Mouse (Mus musculus) ES-E14 (cell line): Measurements from ENCODE around the gene H1f0. TPM values are rescaled to one million over a fixed set of nuclear protein-coding genes. Genes with fewer than 3 reads are reported as not detected.
A peak's percentile ranks its signal among the peaks of the same experiment; 100 is the strongest.

Experiments used
- DNase-seq: peaks from one replicate; pipeline ENCODE4 v3.0.0-alpha.2; 2013; ENCODE audit warnings: low read depth, low spot score
- H3K27ac ChIP-seq: 2 replicates; pipeline ENCODE4 v1.5.1; 2012; ENCODE audit warnings: low read depth, mild to moderate bottlenecking, low read length, moderate library complexity, mixed read lengths; ENCODE audit not compliant: poor library complexity, insufficient read depth, severe bottlenecking
- H3K36me3 ChIP-seq: 2 replicates; pipeline ENCODE4 v1.6.1; 2012; ENCODE audit warnings: mild to moderate bottlenecking, low read length, moderate library complexity, mixed read lengths; ENCODE audit not compliant: control insufficient read depth, poor library complexity, insufficient read depth, severe bottlenecking
- H3K4me1 ChIP-seq, 2 experiments: fragments of 150-350 bp in 1 of 2; sonication (generic) in 1 of 2; 2 replicates each; pipeline ENCODE4 v1.6.1; 2012; ENCODE audit warnings: low read length in 2 of 2, mild to moderate bottlenecking in 1 of 2, mixed read lengths in 1 of 2; ENCODE audit not compliant: control insufficient read depth in 2 of 2, insufficient read depth in 2 of 2, poor library complexity in 1 of 2
- H3K4me3 ChIP-seq, 2 experiments: fragments of 150-350 bp in 1 of 2; sonication (generic) in 1 of 2; 2 replicates each; pipeline ENCODE4 v1.5.1; 2012; ENCODE audit warnings: low read length in 2 of 2, low read depth in 1 of 2, mild to moderate bottlenecking in 1 of 2, mixed read lengths in 1 of 2; ENCODE audit not compliant: insufficient read depth in 1 of 2, poor library complexity in 1 of 2, severe bottlenecking in 1 of 2
- H3K9ac ChIP-seq: 2 replicates; pipeline ENCODE4 v1.6.1; 2012; ENCODE audit warnings: low read depth, mild to moderate bottlenecking, low read length, mixed read lengths; ENCODE audit not compliant: poor library complexity, insufficient read depth, severe bottlenecking
- H3K9me3 ChIP-seq: fragments of 150-350 bp; sonication (generic); 2 replicates; pipeline ENCODE4 v1.6.1; 2012; ENCODE audit warnings: low read depth, mild to moderate bottlenecking, low read length; ENCODE audit not compliant: control insufficient read depth, insufficient read depth
- CHD2 ChIP-seq: IDR thresholded peaks from 2 replicates; pipeline ENCODE4 v1.6.1; 2014; ENCODE audit warnings: mild to moderate bottlenecking, low read depth, low read length, inconsistent platforms
- HCFC1 ChIP-seq: IDR thresholded peaks from 2 replicates; pipeline ENCODE4 v1.6.1; 2012; ENCODE audit warnings: low read length, inconsistent platforms, borderline replicate concordance; ENCODE audit not compliant: insufficient read depth
- MAFK ChIP-seq: IDR thresholded peaks from 2 replicates; pipeline ENCODE4 v1.6.1; 2014; ENCODE audit warnings: mild to moderate bottlenecking, low read depth, low read length, inconsistent platforms; ENCODE audit not compliant: insufficient read depth
- ZC3H11A ChIP-seq: IDR thresholded peaks from 2 replicates; pipeline ENCODE4 v1.6.1; 2012; ENCODE audit warnings: low read depth, mild to moderate bottlenecking, inconsistent platforms, low read length, borderline replicate concordance
- ZNF384 ChIP-seq: IDR thresholded peaks from 2 replicates; pipeline ENCODE4 v1.6.1; 2012; ENCODE audit warnings: low read depth, low read length, inconsistent platforms
- in situ Hi-C, 2 experiments: fragments of 600-800 bp; cut with MboI; formaldehyde crosslinking; loops; one replicate each; pipeline ENCODE4 v1.15.1; 2025; ENCODE audit warnings: low sequenced_read_pairs in 2 of 2, inconsistent platforms in 1 of 2; ENCODE audit not compliant: unreplicated experiment in 2 of 2
- total RNA-seq: library from RNA; depleted of rRNA; stranded (reverse); fragments of 300-350 nt; gene quantifications from 2 replicates; pipeline ENCODE4 v1.2.3, GENCODE M21; 2012

H1f0 gene
- total RNA-seq, 1 experiment = 41.0 TPM

DNA sequence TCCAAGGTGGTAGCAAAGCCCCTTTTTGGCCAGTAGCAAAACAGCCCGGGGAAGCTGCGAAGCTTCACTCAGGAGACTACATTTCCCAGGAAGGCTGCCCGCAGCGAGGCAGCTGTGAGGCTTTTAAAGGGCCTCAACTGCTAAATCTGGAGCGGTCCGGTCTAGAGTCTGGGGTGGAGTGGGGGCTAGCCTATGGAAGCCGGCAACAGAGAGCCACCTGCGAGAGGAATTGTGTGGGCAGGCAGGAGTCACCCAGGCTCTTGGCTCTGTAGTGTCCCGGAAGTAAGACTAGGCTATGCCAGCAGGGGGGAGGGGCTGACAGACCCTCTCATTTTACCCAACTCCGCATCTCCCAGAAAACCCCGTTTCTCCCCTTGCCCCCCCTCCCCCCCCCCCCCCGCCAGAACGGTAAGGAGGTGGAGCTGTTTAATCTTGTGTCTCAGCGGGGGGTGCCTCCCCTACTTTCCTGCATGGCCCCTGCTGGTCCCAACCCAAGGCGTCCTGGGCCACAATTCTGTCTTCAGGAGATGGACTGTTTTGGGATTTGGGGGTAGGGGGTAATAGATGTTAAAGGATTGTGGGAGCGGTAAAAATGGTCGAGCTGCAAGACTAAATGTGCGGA, 2.5 kb upstream of the H1f0 start:
- TF ChIP-seq MAFK = no peak
- 0 out of 2 replicates have a peak, but pooled peaks have one; percentile 47 for TF ChIP-seq HCFC1
- TF ChIP-seq CHD2 = no peak
- no peak for TF ChIP-seq ZNF384
- no peak for TF ChIP-seq ZC3H11A
- Histone ChIP-seq H3K27ac (no peak overlapping the region), H3K9ac (no peak overlapping the region), H3K4me1 (peaks cover 8 to 17% of the 10 kb centered on the region in 2 experiments; a peak in 2 of 4 replicates), H3K9me3 (no peaks in the 10 kb centered on the region), H3K36me3 (no peaks in the 10 kb centered on the region), H3K4me3 (peak overlapping the region in 1 of 2 experiments; percentile 30; a peak in 1 of 4 replicates)
- in situ Hi-C loops = no loop called here
- no peak for DNase-seq

GRCm38 (mm10) chr15:79026511-79027290, 1.5 kb upstream of the H1f0 start:
- Histone ChIP-seq H3K9ac (peak overlapping the region; percentile 90; the same call in 1 of the 2 replicates), H3K9me3 (no peaks in the 10 kb centered on the region), H3K36me3 (no peaks in the 10 kb centered on the region), H3K4me1 (peaks cover 8 to 21% of the 10 kb centered on the region in 2 experiments; a peak in 2 of 4 replicates), H3K27ac (no peak overlapping the region), H3K4me3 (peak overlapping the region in 1 of 2 experiments; percentile 76; a peak in 3 of 4 replicates)
- no peak for TF ChIP-seq ZNF384
- TF ChIP-seq CHD2 = no peak
- TF ChIP-seq MAFK = no peak
- TF ChIP-seq ZC3H11A = no peak
- TF ChIP-seq HCFC1 = no peak
- DNase-seq = no peak
- in situ Hi-C loops = no loop called here

DNA sequence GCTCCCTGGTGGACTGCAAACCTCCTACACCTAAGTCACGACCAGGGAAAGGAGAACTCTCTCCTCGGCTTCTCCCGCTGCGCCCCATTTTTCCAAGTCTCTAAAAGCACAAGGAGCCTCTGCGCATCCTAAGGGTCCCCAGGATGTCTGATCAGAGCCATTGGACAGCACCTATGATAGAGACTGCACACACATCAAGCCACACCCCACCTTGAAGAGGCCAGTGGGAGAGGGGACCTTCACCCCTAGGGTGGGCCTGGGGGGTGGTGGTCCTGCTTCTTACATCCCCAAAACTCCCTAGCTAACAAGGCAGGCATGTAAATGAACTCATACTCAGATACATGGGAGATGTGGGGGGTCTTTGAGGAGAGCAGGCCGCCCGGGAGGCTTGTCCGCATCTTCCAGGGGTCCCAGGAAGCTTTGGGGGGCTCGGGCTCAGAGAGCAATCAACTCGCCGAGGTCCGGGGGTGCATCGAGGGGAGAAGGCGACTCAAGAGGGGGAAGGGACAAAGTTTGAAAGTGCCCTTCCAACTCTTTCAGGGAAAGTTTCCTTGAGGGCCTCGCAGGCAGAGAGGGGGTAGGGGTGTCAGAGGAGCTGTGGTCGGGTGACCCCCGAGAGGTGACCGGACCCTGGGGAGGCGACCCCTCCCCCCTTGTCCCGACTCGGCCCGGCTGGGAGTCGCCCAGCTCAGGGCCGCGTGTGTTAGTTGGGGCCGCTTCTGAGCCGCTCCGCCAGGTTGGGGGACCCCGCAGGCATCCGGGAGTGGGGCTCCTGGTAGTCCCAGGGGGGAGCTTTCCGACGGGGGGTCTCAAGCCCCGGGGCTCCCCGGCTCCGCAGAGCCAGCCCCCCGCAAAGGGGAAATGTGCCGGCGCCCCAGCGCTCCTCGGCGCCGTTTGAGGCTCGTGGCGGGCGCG, 702 bp upstream of the H1f0 start:
- Histone ChIP-seq H3K4me3 (peak overlapping the region; percentile 76), H3K4me1 (peaks cover 8 to 21% of the 10 kb centered on the region in 2 experiments; a peak in 2 of 4 replicates), H3K9ac (peak overlapping the region; percentile 90), H3K9me3 (no peaks in the 10 kb centered on the region), H3K27ac (no peak overlapping the region), H3K36me3 (no peaks in the 10 kb centered on the region)
- in situ Hi-C loops = no loop called here
- no peak for DNase-seq
- no peak for TF ChIP-seq CHD2
- no peak for TF ChIP-seq MAFK
- TF ChIP-seq ZC3H11A = no peak
- TF ChIP-seq ZNF384 = no peak
- no peak for TF ChIP-seq HCFC1

GRCm38 (mm10) chr15:79028823-79029484, 704 bp downstream of the H1f0 start:
- no peak overlapping the region for H3K27ac ChIP-seq
- in situ Hi-C loops = no loop called here
- TF ChIP-seq HCFC1 = no peak
- TF ChIP-seq ZNF384 = no peak
- TF ChIP-seq MAFK = no peak
- TF ChIP-seq ZC3H11A = no peak
- no peak for TF ChIP-seq CHD2
- H3K36me3 ChIP-seq = peaks cover 2% of the 10 kb centered on the region; the same call in 1 of the 2 replicates
- no peaks in the 10 kb centered on the region for H3K9me3 ChIP-seq
- H3K4me1 ChIP-seq = peaks cover 8 to 21% of the 10 kb centered on the region in 2 experiments; a peak in 2 of 4 replicates
- DNase-seq = no peak
- H3K4me3 ChIP-seq = peak overlapping the region; percentile 76
- peak overlapping the region; percentile 90 for H3K9ac ChIP-seq
